Mouse (Mus musculus) liver, embryonic 14.5 days (tissue): Measurements from ENCODE around the gene Gm9736. TPM values are rescaled to one million over a fixed set of nuclear protein-coding genes. Genes with fewer than 3 reads are reported as not detected.
"Not testable (repeated sequence)": the region's sequence is repeated elsewhere in the genome, so short reads cannot be mapped to it uniquely, and the experiment has no call there.

Source experiments
- ATAC-seq: fragments of 200-750 bp; cut with Nextera tagmentation; 2 replicates; pipeline ENCODE4 v1.8.0; 2017; ENCODE audit warnings: moderate number of reproducible peaks, mild to moderate bottlenecking, moderate library complexity; ENCODE audit not compliant: insufficient read depth
- DNase-seq, 3 experiments: peaks; one replicate each; pipeline ENCODE4 v3.0.0-alpha.2; 2012 to 2013; ENCODE audit warnings: low read depth in 3 of 3, low spot score in 3 of 3
- H3K27ac ChIP-seq: fragments of 300-500 bp; sonication (generic); 2 replicates; pipeline ENCODE4 v1.5.1; 2014; ENCODE audit warnings: moderate library complexity, mild to moderate bottlenecking, control low read depth, inconsistent platforms
- H3K27me3 ChIP-seq: fragments of 300-500 bp; sonication (generic); 2 replicates; pipeline ENCODE4 v1.6.1; 2014; ENCODE audit warnings: mild to moderate bottlenecking, low read length, moderate library complexity; ENCODE audit not compliant: control insufficient read depth, insufficient read depth
- H3K36me3 ChIP-seq: fragments of 300-500 bp; sonication (generic); replicated peaks from 2 replicates; pipeline ENCODE4 v1.6.1; 2014; ENCODE audit warnings: low read depth; ENCODE audit not compliant: control insufficient read depth, insufficient read depth
- H3K4me1 ChIP-seq, 2 experiments: fragments of 200-500 bp in 1 of 2; fragments of 300-500 bp in 1 of 2; sonication (generic) in 1 of 2; replicated peaks; 2 replicates each; pipeline ENCODE4 v1.6.1; 2012 to 2014; ENCODE audit warnings: antibody characterized with exemption in 1 of 2, inconsistent platforms in 1 of 2, low read length in 1 of 2; ENCODE audit not compliant: control insufficient read depth in 2 of 2, insufficient read depth in 2 of 2
- H3K4me2 ChIP-seq: fragments of 300-500 bp; sonication (generic); 2 replicates; pipeline ENCODE4 v1.6.1; 2014; ENCODE audit warnings: low read depth, mild to moderate bottlenecking, control low read depth, moderate library complexity
- H3K4me3 ChIP-seq, 2 experiments: fragments of 200-500 bp in 1 of 2; fragments of 300-500 bp in 1 of 2; sonication (generic) in 1 of 2; 2 replicates each; pipeline ENCODE4 v1.5.1; 2012 to 2014; ENCODE audit warnings: low read depth in 2 of 2, low read length in 2 of 2, mild to moderate bottlenecking in 2 of 2, control low read depth in 1 of 2, inconsistent platforms in 1 of 2, moderate library complexity in 1 of 2; ENCODE audit not compliant: insufficient read depth in 1 of 2
- H3K9ac ChIP-seq: fragments of 300-500 bp; sonication (generic); replicated peaks from 2 replicates; pipeline ENCODE4 v1.6.1; 2014; ENCODE audit warnings: mild to moderate bottlenecking, control low read depth, moderate library complexity
- H3K9me3 ChIP-seq: fragments of 300-500 bp; sonication (generic); 2 replicates; pipeline ENCODE4 v1.6.1; 2016; ENCODE audit warnings: low read length, mixed read lengths; ENCODE audit not compliant: control insufficient read depth
- CTCF ChIP-seq: IDR thresholded peaks from 2 replicates; pipeline ENCODE4 v1.5.1; 2016; ENCODE audit warnings: antibody characterized with exemption, low read depth, control low read depth
- EP300 ChIP-seq: IDR thresholded peaks from 2 replicates; pipeline ENCODE4 v1.6.1; 2016; ENCODE audit warnings: antibody characterized with exemption, low read depth
- WGBS: fragments of 180-500 bp; shearing (Covaris S2); extraction: QIAGEN DNeasy Blood & Tissue Kit; methylation state at CpG from one replicate; pipeline ENCODE4 v1.1.7; 2014; ENCODE audit not compliant: insufficient replicate concordance; 5-methylcytosine and 5-hydroxymethylcytosine counted together
- polyA plus RNA-seq, 2 experiments: library from polyadenylated mRNA; depleted of rRNA in 1 of 2; stranded (reverse) in 1 of 2; unstranded in 1 of 2; fragments of >200 nt; fragmentation: Nextera tagmentation in 1 of 2; extraction: Ambion mirVana in 1 of 2; gene quantifications; 2 replicates each; pipeline versions ENCODE4 v1.2.1 to v1.2.3; 2012 to 2014

Gene Gm9736
- polyA plus RNA-seq, 2 experiments: not detected

DNA sequence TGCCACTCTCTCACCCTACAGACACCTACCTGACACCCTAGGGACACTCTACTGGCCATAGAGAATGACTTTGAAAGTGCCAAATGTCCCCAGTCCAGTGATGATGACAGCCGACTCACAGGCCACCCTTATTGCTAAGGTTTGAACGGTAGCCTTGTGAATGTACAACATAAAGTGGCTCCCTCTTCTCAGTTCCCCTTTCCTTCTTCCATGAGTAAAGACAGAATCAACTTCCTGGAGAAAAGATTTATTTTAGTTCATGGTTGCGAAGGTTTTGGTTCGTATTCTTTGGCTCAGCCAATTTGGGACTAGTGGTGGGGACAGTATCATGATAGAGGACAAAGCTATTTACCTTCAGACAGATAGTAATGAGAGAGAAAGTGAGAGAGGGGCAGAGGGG, 12.2 kb downstream of the Gm9736 start:
- no peak overlapping the region for H3K27ac ChIP-seq
- no peak overlapping the region for H3K4me2 ChIP-seq
- H3K9me3 ChIP-seq: no peaks in the 10 kb centered on the region
- H3K36me3 ChIP-seq: no peaks in the 10 kb centered on the region
- H3K9ac ChIP-seq: no peak overlapping the region
- no peak overlapping the region for H3K4me3 ChIP-seq
- H3K4me1 ChIP-seq: no peaks in the 10 kb centered on the region
- no peaks in the 10 kb centered on the region for H3K27me3 ChIP-seq
- ATAC-seq (no peak), DNase-seq (no peak)
- WGBS: 48% methylated on average over 4 of the region's 4 CpGs
- TF ChIP-seq CTCF (no peak), EP300 (no peak)

DNA sequence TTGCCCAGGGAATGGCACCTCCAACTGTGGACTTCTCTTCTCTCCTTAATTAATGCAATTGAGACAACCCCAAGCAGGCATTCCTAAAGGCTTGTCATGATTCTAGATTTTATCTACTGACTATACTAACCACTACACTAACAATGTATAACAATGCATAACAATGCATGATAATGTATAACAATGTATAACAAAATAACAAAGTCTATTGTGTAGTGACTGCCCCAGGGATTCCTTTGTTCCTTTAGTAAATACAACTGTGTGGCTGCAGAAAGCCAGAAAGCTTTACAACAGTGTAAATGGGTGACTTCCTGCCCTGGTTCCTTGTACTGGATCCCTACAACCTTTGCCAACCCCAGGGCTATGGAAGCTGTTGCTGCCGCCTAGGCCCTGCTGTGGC, 15.2 kb downstream of the Gm9736 start:
- Histone ChIP-seq H3K4me3 (no peak overlapping the region), H3K27me3 (no peaks in the 10 kb centered on the region), H3K36me3 (no peaks in the 10 kb centered on the region), H3K9ac (no peak overlapping the region), H3K4me1 (no peaks in the 10 kb centered on the region), H3K4me2 (no peak overlapping the region), H3K9me3 (no peaks in the 10 kb centered on the region), H3K27ac (no peak overlapping the region)
- ATAC-seq (no peak), DNase-seq (no peak)
- TF ChIP-seq EP300 (no peak), CTCF (no peak)
- WGBS: 66% methylated on average over 1 of the region's 1 CpGs

DNA sequence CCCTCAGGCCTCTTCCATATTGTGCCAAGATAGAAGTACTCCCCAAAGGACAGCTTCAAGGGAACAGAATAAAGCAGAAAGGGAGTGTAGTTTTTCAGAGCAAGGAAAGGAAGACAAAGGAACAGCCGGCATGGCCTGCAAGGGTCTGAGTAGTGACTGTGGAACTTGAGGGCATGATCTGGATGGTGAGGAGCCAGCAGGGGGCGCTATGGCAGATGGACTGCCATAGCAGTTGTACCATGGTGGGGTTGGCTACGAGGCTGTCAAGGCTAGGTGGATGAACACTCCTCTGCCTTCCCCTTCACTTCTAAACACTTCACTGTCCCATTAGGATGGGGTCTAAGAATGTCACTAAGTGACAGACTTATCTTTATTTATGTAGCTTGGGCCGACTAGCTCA, 21.9 kb downstream of the Gm9736 start:
- TF ChIP-seq CTCF (peak; percentile 81), EP300 (no peak)
- Histone ChIP-seq H3K4me2 (no peak overlapping the region), H3K27ac (no peak overlapping the region), H3K36me3 (no peaks in the 10 kb centered on the region), H3K4me3 (no peak overlapping the region), H3K27me3 (no peaks in the 10 kb centered on the region), H3K9ac (no peak overlapping the region), H3K4me1 (no peaks in the 10 kb centered on the region), H3K9me3 (no peaks in the 10 kb centered on the region)
- ATAC-seq (no peak), DNase-seq (no peak)
- WGBS: 36% methylated on average over 4 of the region's 4 CpGs

DNA sequence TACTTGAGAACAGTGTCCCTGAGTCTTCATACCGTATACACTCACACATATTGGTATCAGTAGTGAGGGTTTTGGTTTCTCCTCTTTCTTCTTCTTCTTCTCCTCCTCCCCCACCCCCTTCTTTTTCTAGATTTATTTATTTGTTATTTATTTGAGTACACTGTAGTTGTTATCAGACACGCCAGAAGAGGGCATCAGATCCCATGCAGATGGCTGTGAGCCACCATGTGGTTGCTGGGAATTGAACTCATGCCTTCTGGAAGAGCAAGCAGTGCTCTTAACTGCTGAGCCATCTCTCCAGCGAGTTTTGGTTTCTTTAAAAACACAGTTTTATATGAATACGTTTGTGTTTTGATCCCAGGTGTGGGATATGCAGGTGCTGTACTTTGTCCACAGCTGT, 22.9 kb downstream of the Gm9736 start:
- no peaks in the 10 kb centered on the region for H3K9me3 ChIP-seq
- H3K4me3 ChIP-seq: no peak overlapping the region
- no peak overlapping the region for H3K9ac ChIP-seq
- TF ChIP-seq CTCF: no peak
- no peak for TF ChIP-seq EP300
- H3K27ac ChIP-seq: no peak overlapping the region
- H3K36me3 ChIP-seq: no peaks in the 10 kb centered on the region
- WGBS: 41% methylated on average over 4 of the region's 4 CpGs
- no peak overlapping the region for H3K4me2 ChIP-seq
- DNase-seq: no peak
- no peaks in the 10 kb centered on the region for H3K27me3 ChIP-seq
- ATAC-seq: no peak
- no peaks in the 10 kb centered on the region for H3K4me1 ChIP-seq

DNA sequence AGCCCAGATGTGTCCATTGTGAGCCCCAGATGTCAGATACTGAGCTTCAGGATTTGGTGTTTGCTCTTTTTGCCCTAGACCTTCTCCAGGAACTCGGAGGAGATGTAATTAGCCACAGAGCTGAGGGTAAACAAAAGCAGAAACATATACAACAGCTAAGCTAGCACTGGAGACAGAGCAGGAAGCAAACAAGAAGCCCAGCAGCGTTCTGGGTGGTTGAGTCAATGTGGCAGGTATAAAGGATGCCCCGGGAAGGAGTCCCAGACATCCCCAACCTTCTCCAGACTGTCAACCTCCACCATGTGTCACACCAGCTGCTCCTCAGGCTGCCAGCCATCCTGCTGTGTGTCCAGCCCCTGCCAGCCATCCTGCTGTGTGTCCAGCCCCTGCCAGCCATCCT, 25.0 kb downstream of the Gm9736 start, which contains the start of gene Gm10100:
Gene Gm10100 (plus strand): TSS at position 301 of the 400 bp plus-strand sequence.
- ATAC-seq: no peak
- no peaks in the 10 kb centered on the region for H3K9me3 ChIP-seq
- no peaks in the 10 kb centered on the region for H3K4me1 ChIP-seq
- no peak for DNase-seq
- 14% methylated on average over 3 of the region's 3 CpGs for WGBS
- no peak within 1 kb of the TSS for H3K4me2 ChIP-seq
- H3K27ac ChIP-seq: no peak within 1 kb of the TSS
- H3K36me3 ChIP-seq: no peaks in the 10 kb centered on the region
- no peak within 1 kb of the TSS for H3K9ac ChIP-seq
- TF ChIP-seq CTCF (no peak), EP300 (no peak)
- H3K4me3 ChIP-seq: no peak within 1 kb of the TSS
- H3K27me3 ChIP-seq: no peaks in the 10 kb centered on the region

DNA sequence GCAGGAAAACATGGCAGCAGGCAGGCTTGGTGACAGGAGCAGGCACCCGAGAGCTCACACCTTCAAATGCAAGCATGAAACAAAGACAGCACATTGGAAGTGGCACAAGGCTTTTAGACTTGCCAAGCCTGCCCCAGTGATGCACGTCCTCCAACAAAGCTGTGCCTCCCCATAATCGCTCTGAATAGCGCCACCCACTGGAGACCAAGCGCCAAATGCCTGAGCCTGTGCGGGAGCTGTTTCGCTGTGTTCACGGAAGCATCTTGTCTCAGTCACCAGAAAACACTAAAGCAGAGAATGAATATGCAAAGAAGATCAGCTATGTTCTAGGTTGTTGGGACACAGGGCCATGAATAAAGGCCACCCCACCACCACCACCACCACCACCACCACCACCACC, 26.3 kb downstream of the Gm9736 start:
- ATAC-seq (no peak), DNase-seq (no peak)
- no peak overlapping the region for H3K9ac ChIP-seq

DNA sequence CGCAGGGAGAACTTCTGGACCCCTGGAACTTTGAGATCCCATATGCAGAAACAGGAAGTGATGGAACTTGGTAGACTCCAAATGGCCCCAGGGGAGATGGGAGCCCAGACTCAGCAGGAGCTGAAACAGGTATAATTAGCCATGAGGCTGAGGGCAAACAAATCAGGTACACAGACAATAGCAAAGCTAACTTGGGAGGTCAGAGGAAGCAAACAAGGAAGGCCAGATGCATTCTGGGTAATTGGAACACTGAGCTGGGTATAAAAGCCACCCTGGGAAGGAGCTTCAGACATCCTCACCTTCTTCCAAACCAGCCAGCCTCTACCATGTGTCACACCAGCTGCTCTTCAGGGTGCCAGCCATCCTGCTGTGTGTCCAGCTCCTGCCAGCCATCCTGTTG, 30.9 kb downstream of the Gm9736 start, which contains the start of gene Krtap12-1:
Gene Krtap12-1 (plus strand): TSS at position 301 of the 400 bp plus-strand sequence.
- H3K27ac ChIP-seq, H3K9me3 ChIP-seq, H3K27me3 ChIP-seq, H3K4me2 ChIP-seq, H3K36me3 ChIP-seq, H3K9ac ChIP-seq, DNase-seq, H3K4me3 ChIP-seq, H3K4me1 ChIP-seq, ATAC-seq: not testable (repeated sequence)
- WGBS: 54% methylated on average over 1 of the region's 1 CpGs

More for the DNA sequence above, 26.3 kb downstream of the Gm9736 start:
- 57% methylated on average over 8 of the region's 8 CpGs for WGBS
- Histone ChIP-seq H3K9me3 (no peaks in the 10 kb centered on the region), H3K27me3 (no peaks in the 10 kb centered on the region), H3K4me2 (no peak overlapping the region), H3K36me3 (no peaks in the 10 kb centered on the region), H3K4me3 (no peak overlapping the region), H3K4me1 (no peaks in the 10 kb centered on the region), H3K27ac (no peak overlapping the region)
- TF ChIP-seq EP300 (no peak), CTCF (peak; percentile 48)
